Mouse (Mus musculus): Measurements from ENCODE around the gene C030005K15Rik. TPM values are rescaled to one million over a fixed set of nuclear protein-coding genes. Genes with fewer than 3 reads are reported as not detected.

Gene C030005K15Rik
- polyA plus RNA-seq, 1 experiment: not detected

DNA sequence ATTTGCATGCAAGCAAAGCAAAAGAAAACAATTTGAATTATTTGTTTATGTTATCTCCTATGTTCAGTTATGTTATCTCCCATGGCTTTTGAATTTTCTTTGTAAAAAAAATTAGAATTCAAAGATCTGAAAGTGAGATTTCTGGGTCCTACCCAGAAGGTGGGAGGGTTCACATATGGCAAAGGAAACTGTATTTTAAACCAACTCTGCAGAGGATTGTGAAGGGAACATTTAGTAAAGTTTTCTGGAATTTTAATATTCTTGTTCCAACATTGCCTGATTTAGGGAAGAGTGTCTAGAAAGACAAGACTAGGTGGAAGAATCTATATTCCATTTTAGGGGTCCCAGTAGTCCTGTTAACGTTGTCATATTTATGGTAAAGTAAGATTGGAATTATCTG, 9.3 kb downstream of the C030005K15Rik start:
- TF ChIP-seq POLR2A (IDR thresholded peaks at IDR 0.05; ENCODE audit: low read depth, low read length): no peak
- TF ChIP-seq CTCF (IDR thresholded peaks at IDR 0.05; ENCODE audit: extremely low read depth, insufficient read length, insufficient replicate concordance, low read depth, low read length): no peak

GRCm38 (mm10) chr10:97715289-97715906, 11.2 kb downstream of the C030005K15Rik start:
- no peak overlapping the region for H3K27ac ChIP-seq (ENCODE audit: insufficient read depth, low read depth, low read length)
- no peak overlapping the region for H3K4me3 ChIP-seq (ENCODE audit: low read depth, low read length)
- 33% methylated on average over 3 of the region's 3 CpGs for WGBS
- H3K27me3 ChIP-seq (ENCODE audit: control insufficient read depth, insufficient read depth, low read length): no peaks in the 10 kb centered on the region
- no peaks in the 10 kb centered on the region for H3K4me1 ChIP-seq (ENCODE audit: control insufficient read depth, insufficient read depth, insufficient read length, low read length)
- TF ChIP-seq POLR2A (IDR thresholded peaks at IDR 0.05; ENCODE audit: low read depth, low read length) (no peak), CTCF (IDR thresholded peaks at IDR 0.05; ENCODE audit: extremely low read depth, insufficient read length, insufficient replicate concordance, low read depth, low read length) (no peak)
- no peaks in the 10 kb centered on the region for H3K36me3 ChIP-seq (ENCODE audit: control insufficient read depth, insufficient read depth, low read length)

More for the DNA sequence above, 9.3 kb downstream of the C030005K15Rik start:
- Histone ChIP-seq H3K27ac (ENCODE audit: insufficient read depth, low read depth, low read length) (no peak overlapping the region), H3K27me3 (ENCODE audit: control insufficient read depth, insufficient read depth, low read length) (no peaks in the 10 kb centered on the region), H3K36me3 (ENCODE audit: control insufficient read depth, insufficient read depth, low read length) (no peaks in the 10 kb centered on the region), H3K4me1 (ENCODE audit: control insufficient read depth, insufficient read depth, insufficient read length, low read length) (no peaks in the 10 kb centered on the region), H3K4me3 (ENCODE audit: low read depth, low read length) (no peak overlapping the region)
- WGBS: 58% methylated on average over 1 of the region's 1 CpGs

GRCm38 (mm10) chr10:97714584-97714983, 12.0 kb downstream of the C030005K15Rik start:
- no peaks in the 10 kb centered on the region for H3K27me3 ChIP-seq (ENCODE audit: control insufficient read depth, insufficient read depth, low read length)
- WGBS: 67% methylated on average over 4 of the region's 4 CpGs
- H3K36me3 ChIP-seq (ENCODE audit: control insufficient read depth, insufficient read depth, low read length): no peaks in the 10 kb centered on the region
- no peak overlapping the region for H3K4me3 ChIP-seq (ENCODE audit: low read depth, low read length)
- no peaks in the 10 kb centered on the region for H3K4me1 ChIP-seq (ENCODE audit: control insufficient read depth, insufficient read depth, insufficient read length, low read length)
- TF ChIP-seq CTCF (IDR thresholded peaks at IDR 0.05; ENCODE audit: extremely low read depth, insufficient read length, insufficient replicate concordance, low read depth, low read length) (no peak), POLR2A (IDR thresholded peaks at IDR 0.05; ENCODE audit: low read depth, low read length) (no peak)
- H3K27ac ChIP-seq (ENCODE audit: insufficient read depth, low read depth, low read length): no peak overlapping the region

- H3K27me3 ChIP-seq (ENCODE audit: control insufficient read depth, insufficient read depth, low read length): no peaks in the 10 kb centered on the region
- WGBS: 2% methylated on average over 5 of the region's 5 CpGs
- no peaks in the 10 kb centered on the region for H3K4me1 ChIP-seq (ENCODE audit: control insufficient read depth, insufficient read depth, insufficient read length, low read length)
- H3K36me3 ChIP-seq (ENCODE audit: control insufficient read depth, insufficient read depth, low read length): no peaks in the 10 kb centered on the region
- no peak overlapping the region for H3K4me3 ChIP-seq (ENCODE audit: low read depth, low read length)
- TF ChIP-seq POLR2A (IDR thresholded peaks at IDR 0.05; ENCODE audit: low read depth, low read length) (no peak), CTCF (IDR thresholded peaks at IDR 0.05; ENCODE audit: extremely low read depth, insufficient read length, insufficient replicate concordance, low read depth, low read length) (no peak; the same call in 1 of the 2 replicates)
- no peak overlapping the region for H3K27ac ChIP-seq (ENCODE audit: insufficient read depth, low read depth, low read length)
These were observed 13.9 kb downstream of the C030005K15Rik start for GRCm38 (mm10) chr10:97712687-97713086.

DNA sequence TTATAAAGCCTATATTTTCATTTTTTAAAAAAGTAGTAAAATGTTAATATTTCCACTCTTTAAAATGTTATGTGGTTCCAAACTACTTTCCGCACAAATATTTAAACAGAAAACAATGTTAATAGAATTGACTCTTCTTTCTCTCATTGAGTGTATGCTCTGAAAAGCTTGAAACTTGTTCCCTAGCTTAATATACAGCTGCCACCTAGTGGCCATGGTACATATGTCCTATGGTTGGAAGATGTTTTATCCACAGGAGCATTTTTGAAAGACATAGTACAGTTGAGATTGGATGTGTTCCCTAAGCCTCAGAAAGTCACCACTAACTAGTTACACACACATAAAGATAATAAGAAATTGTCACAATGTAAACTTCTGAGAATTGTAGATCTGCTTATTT, 22.0 kb downstream of the C030005K15Rik start:
- Histone ChIP-seq H3K27ac (ENCODE audit: insufficient read depth, low read depth, low read length) (no peak overlapping the region), H3K4me1 (ENCODE audit: control insufficient read depth, insufficient read depth, insufficient read length, low read length) (no peaks in the 10 kb centered on the region), H3K4me3 (ENCODE audit: low read depth, low read length) (no peak overlapping the region), H3K27me3 (ENCODE audit: control insufficient read depth, insufficient read depth, low read length) (no peaks in the 10 kb centered on the region), H3K36me3 (ENCODE audit: control insufficient read depth, insufficient read depth, low read length) (no peaks in the 10 kb centered on the region)
- WGBS: 59% methylated on average over 1 of the region's 1 CpGs
- TF ChIP-seq POLR2A (IDR thresholded peaks at IDR 0.05; ENCODE audit: low read depth, low read length) (no peak), CTCF (IDR thresholded peaks at IDR 0.05; ENCODE audit: extremely low read depth, insufficient read length, insufficient replicate concordance, low read depth, low read length) (no peak)

- no peaks in the 10 kb centered on the region for H3K4me1 ChIP-seq (ENCODE audit: control insufficient read depth, insufficient read depth, insufficient read length, low read length)
- TF ChIP-seq POLR2A (IDR thresholded peaks at IDR 0.05; ENCODE audit: low read depth, low read length) (no peak), CTCF (IDR thresholded peaks at IDR 0.05; ENCODE audit: extremely low read depth, insufficient read length, insufficient replicate concordance, low read depth, low read length) (no peak)
- no peak overlapping the region for H3K27ac ChIP-seq (ENCODE audit: insufficient read depth, low read depth, low read length)
- H3K36me3 ChIP-seq (ENCODE audit: control insufficient read depth, insufficient read depth, low read length): no peaks in the 10 kb centered on the region
- no peak overlapping the region for H3K4me3 ChIP-seq (ENCODE audit: low read depth, low read length)
- no peaks in the 10 kb centered on the region for H3K27me3 ChIP-seq (ENCODE audit: control insufficient read depth, insufficient read depth, low read length)
These were observed 24.2 kb downstream of the C030005K15Rik start for GRCm38 (mm10) chr10:97702321-97702720.

GRCm38 (mm10) chr10:97693398-97694135, 33.0 kb downstream of the C030005K15Rik start:
- Histone ChIP-seq H3K4me1 (ENCODE audit: control insufficient read depth, insufficient read depth, insufficient read length, low read length) (no peaks in the 10 kb centered on the region), H3K27ac (ENCODE audit: insufficient read depth, low read depth, low read length) (no peak overlapping the region), H3K4me3 (ENCODE audit: low read depth, low read length) (no peak overlapping the region), H3K36me3 (ENCODE audit: control insufficient read depth, insufficient read depth, low read length) (no peaks in the 10 kb centered on the region), H3K27me3 (ENCODE audit: control insufficient read depth, insufficient read depth, low read length) (no peaks in the 10 kb centered on the region)
- TF ChIP-seq POLR2A (IDR thresholded peaks at IDR 0.05; ENCODE audit: low read depth, low read length) (no peak), CTCF (IDR thresholded peaks at IDR 0.05; ENCODE audit: extremely low read depth, insufficient read length, insufficient replicate concordance, low read depth, low read length) (no peak)
- 91% methylated on average over 37 of the region's 37 CpGs for WGBS

Measured in small intestine, adult 2 months (tissue).